Mouse (Mus musculus) thymus, adult 2 months (tissue): ENCODE data around the gene Gpr143.

Experiments used
- CTCF ChIP-seq: fragments of 200-500 bp; IDR thresholded peaks from 2 replicates; pipeline ENCODE4 v1.5.1; 2012; ENCODE audit warnings: mild to moderate bottlenecking, control low read depth, low read length, moderate library complexity, borderline replicate concordance; ENCODE audit not compliant: control insufficient read depth, poor library complexity, insufficient read depth; ENCODE audit errors: extremely low read depth
- POLR2A ChIP-seq: fragments of 200-500 bp; IDR thresholded peaks from 2 replicates; pipeline ENCODE4 v1.6.1; 2012; ENCODE audit warnings: mild to moderate bottlenecking, low read length, control low read depth, moderate library complexity; ENCODE audit not compliant: control insufficient read depth, poor library complexity, insufficient read depth; ENCODE audit errors: extremely low read depth

DNA sequence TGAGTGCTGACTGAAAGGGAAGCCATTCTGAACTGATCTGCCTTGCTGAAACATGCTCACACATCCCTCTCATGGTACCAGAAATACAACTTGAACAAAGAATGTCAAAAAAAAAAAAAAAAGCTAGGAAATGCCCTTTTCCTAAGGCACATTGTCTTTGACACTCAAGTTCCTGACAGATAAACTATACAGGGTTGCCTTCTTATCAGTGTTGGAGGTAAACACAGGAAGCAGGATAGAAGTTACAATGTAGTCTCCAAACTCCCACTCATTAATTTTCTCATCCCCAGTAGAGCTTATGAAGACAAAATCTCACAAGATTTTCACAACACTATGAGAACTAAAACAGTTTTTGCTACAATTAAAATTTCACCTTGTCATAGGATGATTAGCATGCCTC is 38.1 kb upstream of the Gpr143 start:
- TF ChIP-seq CTCF (no peak), POLR2A (no peak)
